Mouse (Mus musculus): ENCODE results near the gene Atpif1.

DNA sequence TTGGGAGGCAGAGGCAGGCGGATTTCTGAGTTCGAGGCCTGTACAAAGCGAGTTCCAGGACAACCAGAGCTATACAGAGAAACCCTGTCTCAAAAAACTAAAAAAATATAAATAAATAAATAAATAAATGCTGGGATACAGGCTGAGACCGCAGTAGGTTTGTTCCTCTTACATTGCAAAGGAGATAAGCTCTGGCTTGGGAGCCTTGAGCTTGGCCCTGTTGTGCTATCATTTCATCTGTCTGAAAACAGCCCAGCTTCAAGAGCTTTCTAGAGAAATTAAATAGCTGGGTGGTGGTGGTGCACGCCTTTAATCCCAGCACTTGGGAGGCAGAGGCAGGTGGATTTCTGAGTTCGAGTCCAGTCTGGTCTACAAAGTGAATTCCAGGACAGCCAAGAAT lies 31.8 kb downstream of the Atpif1 start:
- TF ChIP-seq POLR2A (IDR thresholded peaks at IDR 0.05; ENCODE audit: extremely low read depth, insufficient read depth, low read length) (no peak), CTCF (IDR thresholded peaks at IDR 0.05; ENCODE audit: extremely low read depth, insufficient read depth, low read length) (no peak)

Data from cortical plate, adult 2 months (tissue).